8 mouse cellular contexts compared by ENCODE assay signal in genomic region chr16:8791949-8792557, GRCm38 (mm10). TPM values are rescaled to one million over a fixed set of nuclear protein-coding genes. Genes with fewer than 3 reads are reported as not detected.
DNase-seq lines count a peak whose midpoint lies in the region; ATAC-seq and TF ChIP-seq lines count a peak whose summit lies in the region.

Gene Usp7, minus strand, starts transcription at chr16:8792308.

- 95% methylated on average over 20 of the region's 20 CpGs for WGBS in kidney, adult 2 months
- 94% methylated on average over 20 of the region's 20 CpGs for WGBS in forebrain, postnatal 0 days
- WGBS in hindbrain, embryonic 16.5 days, result 96% methylated on average over 20 of the region's 20 CpGs
- WGBS in macrophage (ENCODE audit: missing documents), result 92% methylated on average over 17 of the region's 20 CpGs

- H3K27me3 ChIP-seq in kidney, adult 2 months (replicated peaks; ENCODE audit: control insufficient read depth, insufficient read depth, low read length), result no peaks in the 10 kb centered on the region
- no peaks in the 10 kb centered on the region for H3K27me3 ChIP-seq in forebrain, postnatal 0 days (ENCODE audit: insufficient read depth, low read length)
- H3K27me3 ChIP-seq in hindbrain, embryonic 16.5 days (replicated peaks; ENCODE audit: control insufficient read depth, insufficient read depth, low read length), result no peaks in the 10 kb centered on the region

- no peak for DNase-seq in kidney, adult 2 months
- no peak for DNase-seq in kidney, adult 8-10 months
- no peak for DNase-seq in forebrain, postnatal 0 days
- DNase-seq in right cerebral cortex, postnatal 36 days (ENCODE audit: low spot score in 2 of 2), result no peak
- DNase-seq in cerebellum, postnatal 10 days, result no peak

- no peak within 1 kb of the TSS for H3K9ac ChIP-seq in forebrain, postnatal 0 days
- no peak within 1 kb of the TSS for H3K9ac ChIP-seq in hindbrain, embryonic 16.5 days (ENCODE audit: low read depth, low read length)

- no peaks in the 10 kb centered on the region for H3K9me3 ChIP-seq in forebrain, postnatal 0 days (ENCODE audit: low read length)
- no peaks in the 10 kb centered on the region for H3K9me3 ChIP-seq in hindbrain, embryonic 16.5 days (ENCODE audit: control insufficient read depth, low read length)

- H3K4me1 ChIP-seq in kidney, adult 2 months (ENCODE audit: control insufficient read depth, insufficient read depth, low read length), result no peaks in the 10 kb centered on the region
- H3K4me1 ChIP-seq in forebrain, postnatal 0 days (ENCODE audit: insufficient read depth), result no peaks in the 10 kb centered on the region
- H3K4me1 ChIP-seq in hindbrain, embryonic 16.5 days (ENCODE audit: control insufficient read depth, insufficient read depth, low read depth, low read length), result no peaks in the 10 kb centered on the region

- no peak for ATAC-seq in activated CD4-positive, CD25-positive, alpha-beta regulatory T cell, adult 4 months
- no peak for ATAC-seq in forebrain, postnatal 0 days
- no peak for ATAC-seq in hindbrain, embryonic 16.5 days

- TF ChIP-seq CTCF in kidney, adult 2 months (conservative IDR thresholded peaks at IDR 0.05; ENCODE audit: insufficient read depth, insufficient read length, low read depth, low read length), result no peak
- TF ChIP-seq CTCF in forebrain, postnatal 0 days (IDR thresholded peaks at IDR 0.05; ENCODE audit: low read depth), result no peak

- no peak for TF ChIP-seq POLR2A in kidney, adult 2 months (IDR thresholded peaks at IDR 0.05; ENCODE audit: low read depth, low read length)

- no peak within 1 kb of the TSS for H3K4me2 ChIP-seq in forebrain, postnatal 0 days (ENCODE audit: low read depth)
- no peak within 1 kb of the TSS for H3K4me2 ChIP-seq in hindbrain, embryonic 16.5 days (ENCODE audit: low read length)

- H3K27ac ChIP-seq in kidney, adult 2 months (ENCODE audit: insufficient read depth, low read depth, low read length), result no peak within 1 kb of the TSS
- H3K27ac ChIP-seq in forebrain, postnatal 0 days (ENCODE audit: low read depth, low read length), result no peak within 1 kb of the TSS
- no peak within 1 kb of the TSS for H3K27ac ChIP-seq in hindbrain, embryonic 16.5 days (ENCODE audit: low read depth, low read length)
- H3K27ac ChIP-seq in macrophage, result no peak within 1 kb of the TSS

- no peaks in the 10 kb centered on the region for H3K79me2 ChIP-seq in macrophage (ENCODE audit: inconsistent target)

- H3K4me3 ChIP-seq in kidney, adult 2 months (ENCODE audit: insufficient read depth, low read depth, low read length), result no peak within 1 kb of the TSS
- H3K4me3 ChIP-seq in forebrain, postnatal 0 days (ENCODE audit: low read depth, low read length), result no peak within 1 kb of the TSS
- no peak within 1 kb of the TSS for H3K4me3 ChIP-seq in hindbrain, embryonic 16.5 days (ENCODE audit: low read length)
- H3K4me3 ChIP-seq in macrophage (ENCODE audit: inconsistent target), result no peak within 1 kb of the TSS

- no peaks in the 10 kb centered on the region for H3K36me3 ChIP-seq in kidney, adult 2 months (ENCODE audit: control insufficient read depth, insufficient read depth, low read length)
- no peaks in the 10 kb centered on the region for H3K36me3 ChIP-seq in forebrain, postnatal 0 days (ENCODE audit: insufficient read depth)
- H3K36me3 ChIP-seq in hindbrain, embryonic 16.5 days (ENCODE audit: control insufficient read depth, insufficient read depth, low read length), result no peaks in the 10 kb centered on the region
- H3K36me3 ChIP-seq in macrophage (ENCODE audit: inconsistent target), result no peaks in the 10 kb centered on the region

RNA-seq across cellular contexts. Expression of gene Usp7, which starts in this region (rescaled TPM):
- 20.6 and 26.2 TPM in 2 replicates for polyA plus RNA-seq in kidney, adult 2 months (2012; rRNA removed)
- 10 to 100 TPM; 35.0 to 48.0 TPM for polyA plus RNA-seq in activated CD4-positive, CD25-positive, alpha-beta regulatory T cell, adult 4 months (2017; shearing (Covaris generic))
- total RNA-seq in forebrain, postnatal 0 days (2014; rRNA removed), result 119 and 200 TPM in 2 replicates
- 14.5 and 18.9 TPM in 2 replicates for polyA plus RNA-seq in forebrain, postnatal 0 days (2015; fragmentation: Nextera tagmentation; extraction: Ambion mirVana)
- polyA plus RNA-seq in hindbrain, embryonic 16.5 days (2015; fragmentation: Nextera tagmentation; extraction: Ambion mirVana), result 23.9 and 25.5 TPM in 2 replicates
- total RNA-seq in macrophage (2018; cell fraction: chromatin; rRNA removed), result 100 to 1,000 TPM; 242 to 371 (median 322) TPM
- 10 to 100 TPM; 48.1 to 71.6 (median 62.1) TPM for total RNA-seq in macrophage (2018; cell fraction: cytosol; rRNA removed)
- 100 to 1,000 TPM; 117 to 266 (median 159) TPM for total RNA-seq in macrophage (2018; cell fraction: nucleus; rRNA removed)
- polyA plus RNA-seq in macrophage (2018), result 46.1 to 73.0 TPM (median 65.1 TPM) in 3 replicates
